Mouse (Mus musculus) intestine, postnatal 0 days (tissue): Measurements from ENCODE around the gene Ankrd9. TPM values are rescaled to one million over a fixed set of nuclear protein-coding genes. Genes with fewer than 3 reads are reported as not detected.

Source experiments
- ATAC-seq: fragments of 200-750 bp; cut with Nextera tagmentation; 2 replicates; pipeline ENCODE4 v1.8.0; 2017; ENCODE audit warnings: mild to moderate bottlenecking, moderate TSS enrichment, moderate library complexity
- H3K27ac ChIP-seq: fragments of 300-500 bp; sonication (generic); 2 replicates; pipeline ENCODE4 v1.5.1; 2014; ENCODE audit warnings: mild to moderate bottlenecking, low read depth, low read length, moderate library complexity
- H3K27me3 ChIP-seq: fragments of 300-500 bp; sonication (generic); replicated peaks from 2 replicates; pipeline ENCODE4 v1.6.1; 2014; ENCODE audit warnings: low read length, mixed read lengths; ENCODE audit not compliant: control insufficient read depth, insufficient read depth
- H3K36me3 ChIP-seq: fragments of 300-500 bp; sonication (generic); 2 replicates; pipeline ENCODE4 v1.6.1; 2014; ENCODE audit warnings: mild to moderate bottlenecking, moderate library complexity; ENCODE audit not compliant: control insufficient read depth, insufficient read depth
- H3K4me1 ChIP-seq: fragments of 300-500 bp; sonication (generic); replicated peaks from 2 replicates; pipeline ENCODE4 v1.6.1; 2014; ENCODE audit warnings: antibody characterized with exemption, low read length, mixed read lengths; ENCODE audit not compliant: control insufficient read depth, insufficient read depth
- H3K4me2 ChIP-seq: fragments of 300-500 bp; sonication (generic); replicated peaks from 2 replicates; pipeline ENCODE4 v1.6.1; 2014; ENCODE audit warnings: low read depth, mild to moderate bottlenecking, moderate library complexity
- H3K4me3 ChIP-seq: fragments of 300-500 bp; sonication (generic); 2 replicates; pipeline ENCODE4 v1.5.1; 2014; ENCODE audit warnings: low read depth, low read length
- H3K9ac ChIP-seq: fragments of 300-500 bp; sonication (generic); 2 replicates; pipeline ENCODE4 v1.6.1; 2014; ENCODE audit warnings: mild to moderate bottlenecking, low read depth, low read length
- H3K9me3 ChIP-seq: fragments of 300-500 bp; sonication (generic); 2 replicates; pipeline ENCODE4 v1.6.1; 2016; ENCODE audit warnings: mixed run types; ENCODE audit not compliant: control insufficient read depth
- CTCF ChIP-seq: sonication (generic); IDR thresholded peaks from 2 replicates; pipeline ENCODE4 v1.5.1; 2016; ENCODE audit warnings: low read depth, mild to moderate bottlenecking, control low read depth, antibody characterized with exemption, moderate library complexity
- WGBS: fragments of 180-500 bp; shearing (Covaris S2); extraction: QIAGEN DNeasy Blood & Tissue Kit; methylation state at CpG from one replicate; pipeline ENCODE4 v1.1.7; 2014; 5-methylcytosine and 5-hydroxymethylcytosine counted together
- polyA plus RNA-seq: library from polyadenylated mRNA; unstranded; fragments of >200 nt; fragmentation: Nextera tagmentation; extraction: Ambion mirVana; gene quantifications from 2 replicates; pipeline ENCODE4 v1.2.1, GENCODE M21; 2015

Ankrd9 gene
- polyA plus RNA-seq, 1 experiment from 2014 or later, result 76.3 TPM

GRCm38 (mm10) chr12:110992128-110992553 is 13.3 kb upstream of the Ankrd9 start:
- H3K27me3 ChIP-seq, result no peaks in the 10 kb centered on the region
- no peaks in the 10 kb centered on the region for H3K9me3 ChIP-seq
- under 1% methylated on average over 24 of the region's 24 CpGs for WGBS

GRCm38 (mm10) chr12:110991361-110992127 is 12.7 kb upstream of the Ankrd9 start:
- Histone ChIP-seq H3K9ac (peak overlapping the region; percentile 55), H3K27ac (peak overlapping the region; percentile 91), H3K36me3 (no peaks in the 10 kb centered on the region), H3K9me3 (no peaks in the 10 kb centered on the region), H3K4me2 (peak overlapping the region; percentile 83), H3K4me3 (peak overlapping the region; percentile 39), H3K4me1 (no peaks in the 10 kb centered on the region; the same call in 1 of the 2 replicates), H3K27me3 (no peaks in the 10 kb centered on the region)
- peak; percentile 86 for ATAC-seq
- peak; percentile 84 for TF ChIP-seq CTCF
- 8% methylated on average over 23 of the region's 23 CpGs for WGBS

More at GRCm38 (mm10) chr12:110992128-110992553, 13.3 kb upstream of the Ankrd9 start:
- peak overlapping the region; percentile 39 for H3K4me3 ChIP-seq
- H3K9ac ChIP-seq, result peak overlapping the region; percentile 55
- peak; percentile 88 for ATAC-seq
- TF ChIP-seq CTCF, result peak; percentile 94
- H3K4me1 ChIP-seq, result no peaks in the 10 kb centered on the region; the same call in 1 of the 2 replicates
- no peaks in the 10 kb centered on the region for H3K36me3 ChIP-seq
- peak overlapping the region; percentile 91 for H3K27ac ChIP-seq
- peak overlapping the region; percentile 83 for H3K4me2 ChIP-seq

DNA sequence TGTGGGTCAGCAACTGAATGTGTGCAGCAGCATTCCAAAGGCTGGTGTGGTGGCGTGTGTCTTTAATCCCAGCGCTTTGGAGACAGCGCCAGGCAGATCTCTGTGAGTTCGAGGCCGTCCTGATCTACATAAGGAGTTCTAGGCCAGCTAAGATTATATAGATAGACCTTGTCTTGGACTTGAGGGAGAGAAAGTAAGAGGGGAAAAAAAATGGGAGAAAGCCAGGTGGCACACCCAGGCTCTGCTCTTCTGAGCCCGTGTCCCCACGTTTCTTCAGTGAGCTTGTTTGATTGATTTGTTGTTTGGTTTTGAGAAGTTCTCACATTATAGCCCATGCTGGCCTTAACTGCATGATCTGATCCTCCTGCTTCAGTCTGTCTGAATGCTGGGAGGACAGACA is 11.7 kb upstream of the Ankrd9 start:
- Histone ChIP-seq H3K4me1 (no peaks in the 10 kb centered on the region; the same call in 1 of the 2 replicates), H3K9ac (no peak overlapping the region), H3K36me3 (no peaks in the 10 kb centered on the region), H3K9me3 (no peaks in the 10 kb centered on the region), H3K27me3 (no peaks in the 10 kb centered on the region), H3K27ac (0 out of 2 replicates have a peak overlapping the region, but pooled peaks have one; percentile 8), H3K4me3 (no peak overlapping the region), H3K4me2 (no peak overlapping the region)
- no peak for TF ChIP-seq CTCF
- WGBS, result 82% methylated on average over 7 of the region's 7 CpGs
- no peak for ATAC-seq

- Histone ChIP-seq H3K9me3 (no peaks in the 10 kb centered on the region), H3K4me1 (no peaks in the 10 kb centered on the region; the same call in 1 of the 2 replicates), H3K9ac (no peak overlapping the region), H3K4me2 (no peak overlapping the region), H3K27me3 (no peaks in the 10 kb centered on the region), H3K4me3 (no peak overlapping the region), H3K27ac (no peak overlapping the region), H3K36me3 (no peaks in the 10 kb centered on the region)
- no peak for ATAC-seq
- WGBS, result 87% methylated on average over 3 of the region's 3 CpGs
- TF ChIP-seq CTCF, result no peak
Measured at GRCm38 (mm10) chr12:110989409-110989808, 10.6 kb upstream of the Ankrd9 start.

DNA sequence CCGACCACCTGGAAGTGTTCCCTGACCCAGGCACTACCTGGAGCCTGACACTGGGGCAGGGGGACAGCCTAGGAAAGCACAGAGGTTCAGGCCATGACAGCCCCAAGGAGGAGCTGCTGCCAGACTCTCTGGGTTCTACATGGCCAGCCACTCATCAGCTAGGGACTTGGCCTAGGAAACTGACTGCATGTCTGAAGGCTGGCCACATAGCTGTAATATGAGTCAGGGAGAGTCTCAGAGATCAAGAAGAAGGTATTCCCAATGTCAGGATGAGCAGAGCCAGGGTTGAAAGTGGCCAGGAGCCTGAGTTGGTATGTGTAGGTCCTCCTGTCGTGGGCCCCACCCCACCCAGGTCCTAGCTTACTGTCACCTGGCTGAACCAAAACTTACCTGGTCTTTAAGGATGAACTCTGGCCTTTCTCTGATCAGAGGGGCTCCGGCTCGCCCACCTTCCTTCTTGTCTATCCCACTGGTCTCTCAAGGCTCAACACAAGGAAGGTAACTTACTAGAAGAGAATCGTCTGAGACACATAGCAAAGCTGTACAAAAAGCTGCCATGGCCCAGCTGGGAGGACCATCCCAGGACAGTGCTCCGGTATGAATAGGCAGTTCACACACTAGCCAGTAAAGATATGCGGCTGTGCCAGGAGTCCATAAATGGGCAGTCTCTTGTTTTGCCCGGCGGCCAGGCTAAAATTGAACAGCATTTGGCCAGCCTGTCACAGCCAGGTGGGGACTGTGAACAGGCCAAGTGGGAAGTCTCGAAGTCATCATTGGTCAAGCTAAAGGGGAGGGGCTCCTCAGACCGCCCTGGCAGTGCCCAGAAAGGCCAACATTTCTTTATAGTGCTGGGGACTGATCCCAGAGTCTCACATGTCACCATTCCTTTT is 7.9 kb upstream of the Ankrd9 start:
- WGBS, result 88% methylated on average over 11 of the region's 11 CpGs
- no peak overlapping the region for H3K4me3 ChIP-seq
- no peak overlapping the region for H3K27ac ChIP-seq
- ATAC-seq, result no peak
- no peak overlapping the region for H3K9ac ChIP-seq
- H3K4me2 ChIP-seq, result no peak overlapping the region
- no peak for TF ChIP-seq CTCF
- peaks cover 5% of the 10 kb centered on the region; the same call in 1 of the 2 replicates for H3K4me1 ChIP-seq
- no peaks in the 10 kb centered on the region for H3K9me3 ChIP-seq
- H3K36me3 ChIP-seq, result no peaks in the 10 kb centered on the region
- no peaks in the 10 kb centered on the region for H3K27me3 ChIP-seq

DNA sequence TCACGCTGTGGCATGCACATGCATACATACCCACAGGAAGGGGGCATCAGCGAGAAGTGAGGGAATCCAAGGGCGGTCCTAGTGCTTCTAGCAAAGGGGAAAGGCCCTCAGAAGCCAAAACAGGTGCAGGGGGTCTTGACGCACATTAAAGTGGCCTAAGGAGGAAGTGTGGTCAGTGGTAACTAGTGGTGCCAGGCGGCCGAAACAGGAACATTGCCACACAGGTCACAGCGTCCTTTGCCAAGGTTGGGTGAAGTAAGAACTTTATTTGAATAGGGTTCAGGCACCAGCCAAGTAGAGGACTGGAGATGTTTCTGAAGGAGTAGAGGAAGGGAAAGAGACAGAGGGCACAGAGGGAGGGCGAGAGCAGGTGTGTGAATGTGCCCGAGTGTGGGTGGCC is 6.3 kb upstream of the Ankrd9 start:
- no peaks in the 10 kb centered on the region for H3K36me3 ChIP-seq
- no peak for ATAC-seq
- TF ChIP-seq CTCF, result no peak
- no peak overlapping the region for H3K4me2 ChIP-seq
- no peaks in the 10 kb centered on the region for H3K9me3 ChIP-seq
- no peaks in the 10 kb centered on the region for H3K27me3 ChIP-seq
- no peak overlapping the region for H3K27ac ChIP-seq
- 81% methylated on average over 9 of the region's 9 CpGs for WGBS
- no peak overlapping the region for H3K9ac ChIP-seq
- 0 out of 2 replicates have a peak, but pooled peaks cover 5% of the 10 kb centered on the region for H3K4me1 ChIP-seq
- H3K4me3 ChIP-seq, result no peak overlapping the region
